Mouse (Mus musculus) frontal cortex, postnatal 10 days (tissue): ENCODE results near the gene Mgat3.

Experiments used
- DNase-seq, 2 experiments: peaks; one replicate each; pipeline ENCODE4 v3.0.0; 2022; ENCODE audit warnings: low spot score in 2 of 2, mixed read lengths in 1 of 2

The Mgat3 gene

DNA sequence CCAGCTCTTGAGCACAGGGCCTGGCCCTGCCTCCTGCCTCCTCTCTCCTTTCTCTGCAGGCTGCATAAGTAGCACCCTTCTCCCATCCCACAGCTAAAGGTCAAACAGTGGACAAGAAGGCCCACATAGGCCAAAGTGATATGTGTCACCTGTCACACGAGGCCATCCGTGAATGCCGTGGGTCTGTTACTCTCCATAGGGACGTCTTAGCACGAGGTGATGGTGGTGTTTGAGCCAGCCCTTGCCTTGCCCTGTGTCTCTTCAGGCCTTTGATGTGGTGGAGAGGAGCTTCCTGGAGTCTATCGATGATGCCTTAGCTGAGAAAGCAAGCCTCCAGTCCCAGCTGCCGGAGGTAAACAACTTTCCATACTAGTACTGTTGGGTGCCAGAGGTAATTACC is 24.0 kb upstream of the Mgat3 start:
- no peak for DNase-seq

DNA sequence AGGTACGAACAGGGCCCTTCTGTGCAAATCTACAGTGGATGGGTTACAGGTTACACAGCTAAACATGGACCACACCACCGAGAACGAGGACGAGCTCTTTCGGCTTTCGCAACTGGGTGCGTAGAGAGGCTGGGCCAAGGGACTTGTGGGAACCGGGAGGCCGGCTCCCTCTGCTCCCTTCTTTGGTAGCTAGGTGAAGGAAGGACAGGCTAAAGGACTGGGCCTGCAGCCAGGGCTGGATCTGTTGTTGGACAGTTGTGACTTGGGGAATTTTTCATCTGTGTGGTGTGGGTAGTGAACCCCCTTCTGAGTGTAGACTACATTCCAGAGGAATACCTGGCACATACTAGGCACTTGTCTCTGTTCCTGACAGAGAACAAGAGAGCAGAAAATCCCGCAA is 20.9 kb upstream of the Mgat3 start:
- DNase-seq = no peak

DNA sequence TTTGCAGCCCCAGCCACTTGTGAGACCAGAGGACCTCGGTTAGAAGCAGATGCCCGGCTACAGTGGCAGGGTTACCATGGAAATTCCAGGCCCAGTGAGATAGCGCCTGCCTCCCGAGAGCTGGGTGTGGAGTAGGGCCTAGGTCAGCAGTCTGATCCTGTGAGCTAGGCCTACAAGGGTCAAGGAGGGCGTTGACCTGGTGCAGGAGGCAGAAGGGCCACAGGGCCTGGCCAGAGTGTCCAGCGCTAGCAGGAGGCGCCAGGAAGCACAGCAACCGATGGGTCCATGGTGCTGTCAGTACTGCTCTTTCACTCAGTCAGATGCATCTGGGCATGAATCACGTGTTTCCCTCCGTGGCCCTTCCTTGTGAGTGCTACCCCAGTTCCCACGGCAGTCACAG is 19.8 kb upstream of the Mgat3 start:
- no peak for DNase-seq

DNA sequence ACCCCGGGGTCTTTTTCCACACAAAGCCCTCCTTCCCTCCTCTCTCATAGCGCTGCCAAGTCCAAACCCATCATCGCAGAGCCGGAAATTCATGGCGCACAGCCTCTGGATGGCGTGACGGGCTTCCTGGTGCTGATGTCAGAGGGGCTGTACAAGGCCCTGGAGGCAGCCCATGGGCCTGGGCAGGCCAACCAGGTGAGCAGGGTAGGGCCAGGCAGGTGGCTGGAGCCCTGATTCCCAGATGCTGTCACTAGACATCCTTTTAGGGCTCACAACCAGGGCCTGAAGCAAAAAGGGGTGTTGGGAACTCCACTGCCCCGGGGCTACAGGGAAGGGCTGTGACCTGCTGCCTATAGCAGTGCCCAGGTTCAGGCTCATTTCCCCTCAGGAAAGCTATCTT is 17.8 kb upstream of the Mgat3 start:
- DNase-seq = no peak

DNA sequence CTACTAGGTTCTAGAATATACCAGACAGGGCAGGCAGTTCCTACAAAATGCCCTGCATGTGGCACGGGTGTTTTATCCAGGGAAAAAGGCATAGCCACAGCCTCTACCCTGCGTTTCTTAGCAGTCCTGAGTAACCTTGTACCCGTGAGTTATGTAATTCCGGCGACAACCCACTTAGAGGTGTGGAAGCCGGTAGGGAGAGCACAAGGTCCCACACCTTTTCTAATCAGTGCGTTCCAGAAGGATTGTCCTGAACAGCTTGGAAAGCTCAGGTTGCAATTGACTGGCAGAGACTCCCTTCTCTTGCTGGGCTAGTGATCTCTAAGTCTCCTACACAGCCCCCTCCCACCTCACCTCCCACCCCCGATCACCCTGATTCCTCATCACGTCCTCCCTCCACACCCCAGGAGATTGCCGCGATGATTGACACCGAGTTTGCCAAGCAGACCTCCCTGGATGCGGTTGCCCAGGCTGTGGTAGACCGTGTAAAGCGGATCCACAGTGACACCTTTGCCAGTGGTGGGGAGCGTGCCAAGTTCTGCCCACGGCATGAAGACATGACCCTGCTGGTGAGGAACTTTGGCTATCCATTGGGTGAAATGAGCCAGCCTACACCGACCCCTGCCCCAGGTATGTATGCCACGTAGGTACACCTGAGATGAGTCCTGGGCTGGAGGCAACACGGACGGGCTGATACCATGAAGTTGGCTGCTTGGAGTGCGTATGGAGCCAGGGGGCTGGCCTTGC is 16.2 kb upstream of the Mgat3 start:
- DNase-seq = no peak

DNA sequence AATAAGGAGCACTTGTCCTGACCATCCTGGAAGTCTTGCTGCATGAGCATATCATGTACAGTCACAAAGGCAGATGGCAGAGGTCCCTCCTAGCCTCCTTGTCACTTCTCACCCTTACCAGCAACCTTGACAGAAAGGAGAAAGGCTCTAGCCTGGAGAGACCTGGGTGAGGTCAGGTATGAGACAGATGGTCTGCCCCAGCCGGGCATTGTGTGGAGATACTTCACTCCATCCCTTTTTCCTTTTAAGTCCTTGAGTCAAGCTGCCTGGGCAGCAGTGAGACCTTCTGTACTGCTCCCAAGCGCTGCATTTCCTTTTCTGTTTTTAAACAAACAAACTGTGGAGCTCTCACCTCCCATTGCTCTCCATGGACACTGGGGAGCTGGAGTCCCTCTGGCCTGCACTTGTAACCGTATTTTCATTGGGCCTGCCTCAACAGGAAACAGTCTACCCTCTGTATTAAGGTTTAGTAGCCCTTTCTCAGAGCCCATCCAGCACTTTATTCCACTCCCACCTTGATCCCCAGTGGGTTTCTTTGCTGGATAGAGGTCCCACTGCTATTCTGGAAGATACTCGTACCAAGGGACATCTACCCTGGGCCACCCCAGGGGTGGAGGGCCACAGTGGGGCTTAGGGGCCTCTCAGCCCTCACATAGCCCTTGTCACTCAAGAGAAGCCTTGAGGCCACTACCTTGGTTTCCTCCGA is 15.4 kb upstream of the Mgat3 start:
- DNase-seq = no peak

DNA sequence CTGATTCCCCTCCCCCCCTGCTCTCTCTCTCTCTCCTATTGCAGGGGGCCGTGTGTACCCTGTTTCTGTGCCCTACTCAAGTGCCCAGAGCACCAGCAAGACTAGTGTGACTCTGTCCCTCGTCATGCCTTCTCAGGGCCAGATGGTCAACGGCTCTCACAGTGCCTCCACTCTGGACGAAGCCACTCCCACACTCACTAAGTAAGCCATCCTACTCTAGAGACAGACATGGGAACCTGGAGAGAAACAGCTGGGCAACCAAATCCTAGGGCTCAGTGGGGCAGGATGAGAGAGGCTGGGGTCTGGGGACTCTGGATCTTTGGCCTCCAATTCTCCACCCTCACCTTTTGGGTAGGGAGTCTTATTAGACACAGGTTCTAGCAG is 14.8 kb upstream of the Mgat3 start:
- no peak for DNase-seq

DNA sequence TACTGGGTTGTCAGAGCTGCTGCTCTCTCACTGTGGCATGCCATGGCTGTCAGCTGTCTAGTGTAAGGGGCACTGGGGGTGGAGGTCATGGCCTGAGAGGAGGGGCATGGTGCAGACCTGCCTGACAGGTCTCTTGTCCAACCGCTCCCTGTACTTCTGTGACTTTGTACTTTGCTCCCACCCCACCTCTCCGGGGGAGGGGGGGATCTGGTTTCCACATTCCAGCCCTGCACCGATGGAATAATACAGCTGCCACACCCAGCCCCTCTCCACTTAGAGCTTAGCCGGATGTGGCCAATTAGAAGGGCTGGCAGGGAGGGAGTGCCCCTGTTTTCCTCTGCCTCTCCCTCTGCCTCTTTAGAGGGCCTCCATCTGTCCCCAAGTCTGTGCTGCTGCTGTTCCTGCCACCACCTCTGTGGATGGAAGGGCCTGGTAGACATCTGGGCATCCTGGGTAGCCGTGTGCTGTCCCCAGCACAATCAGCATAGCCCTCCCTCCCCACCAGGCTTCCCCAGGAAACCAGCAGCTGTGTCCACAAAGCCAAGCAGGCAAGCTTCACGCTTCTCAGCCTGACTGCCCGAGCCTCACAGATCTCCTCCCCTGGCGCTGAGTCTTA is 14.1 kb upstream of the Mgat3 start:
- no peak for DNase-seq

DNA sequence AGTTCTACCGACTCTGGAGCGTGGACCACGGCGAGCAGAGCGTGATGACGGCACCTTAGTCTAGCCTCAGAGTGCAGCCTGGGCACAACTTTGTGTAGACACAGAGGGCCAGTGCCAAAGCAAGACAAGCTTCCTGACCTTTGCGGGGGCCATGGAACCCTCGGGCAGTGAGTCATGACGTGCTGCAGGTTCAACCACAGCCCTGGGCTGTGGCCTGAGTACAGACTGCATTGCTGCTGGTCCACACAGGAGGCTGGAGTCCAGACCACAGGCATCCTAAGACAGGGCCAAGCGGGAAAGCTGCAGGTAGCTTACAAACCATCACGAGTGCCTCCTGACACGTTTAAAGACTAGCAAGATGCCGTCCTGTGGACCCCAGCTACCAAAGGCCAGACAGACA is 13.3 kb upstream of the Mgat3 start:
- DNase-seq = no peak

DNA sequence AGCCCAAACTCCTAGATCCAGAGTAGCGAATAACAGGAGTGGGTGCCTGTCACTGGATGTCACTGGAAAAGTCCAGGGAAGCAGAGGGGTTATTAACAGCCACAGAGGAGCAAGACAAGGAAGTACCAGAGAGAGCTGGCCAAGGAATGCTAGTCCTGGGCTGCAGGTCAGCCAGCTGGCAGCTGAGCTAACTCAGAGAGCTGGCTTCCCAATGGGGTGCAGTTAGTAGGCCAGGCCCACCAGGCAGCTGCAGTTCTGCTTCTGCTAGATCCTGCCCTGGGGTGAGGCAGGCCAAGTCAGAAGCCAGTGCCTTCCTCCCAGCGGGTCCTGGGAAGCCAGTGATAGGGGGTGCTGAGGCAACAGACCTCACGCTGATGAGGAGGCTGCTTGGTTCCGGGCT is 12.8 kb upstream of the Mgat3 start:
- DNase-seq = no peak

DNA sequence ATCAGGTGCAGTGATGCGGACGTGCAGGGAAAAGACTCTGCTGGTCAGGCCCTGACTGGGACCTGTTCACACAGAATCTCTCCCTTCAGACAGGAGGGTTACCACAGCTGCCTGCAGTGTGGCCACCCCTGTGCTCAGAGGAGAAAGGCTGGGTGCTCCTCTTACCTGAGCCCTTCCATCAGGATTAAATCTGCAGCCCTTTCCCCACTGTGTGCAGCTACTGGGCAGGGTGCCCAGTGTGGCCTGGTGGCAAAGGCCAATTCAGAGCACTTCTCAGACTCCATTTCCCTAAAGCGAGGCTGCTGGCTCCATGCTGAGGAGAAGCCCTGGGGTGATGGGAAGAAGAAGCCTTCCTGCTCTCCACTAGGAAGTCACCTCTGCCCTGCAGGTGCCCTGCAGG is 12.3 kb upstream of the Mgat3 start:
- DNase-seq = no peak

DNA sequence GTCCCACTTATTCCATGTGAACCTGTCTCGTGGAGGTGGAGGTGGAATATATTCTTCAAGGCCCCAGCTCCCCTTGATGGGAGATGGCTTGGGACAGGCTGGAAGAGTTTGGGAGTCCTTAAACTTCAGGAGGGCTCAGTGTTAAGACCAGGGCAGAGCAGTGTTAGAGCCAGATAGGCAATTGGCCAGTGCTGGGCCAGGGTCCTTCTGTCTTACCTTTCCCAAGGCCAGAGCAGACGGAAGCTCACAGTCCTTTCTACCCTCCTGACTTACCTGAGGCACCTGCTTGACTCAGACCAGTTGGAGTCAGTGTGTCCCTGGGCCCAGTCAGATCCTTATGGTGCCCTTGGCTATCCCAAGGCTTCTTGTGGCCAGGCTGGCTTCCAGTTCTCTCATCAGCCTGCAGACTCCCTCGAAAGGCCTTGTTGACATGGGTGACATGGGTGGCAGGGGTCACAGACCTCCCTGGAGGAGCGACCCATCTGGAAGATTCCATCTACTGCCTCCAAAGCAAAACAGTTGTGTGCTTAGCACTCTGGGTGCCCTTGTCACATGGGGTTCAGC is 11.0 kb upstream of the Mgat3 start:
- DNase-seq = no peak

DNA sequence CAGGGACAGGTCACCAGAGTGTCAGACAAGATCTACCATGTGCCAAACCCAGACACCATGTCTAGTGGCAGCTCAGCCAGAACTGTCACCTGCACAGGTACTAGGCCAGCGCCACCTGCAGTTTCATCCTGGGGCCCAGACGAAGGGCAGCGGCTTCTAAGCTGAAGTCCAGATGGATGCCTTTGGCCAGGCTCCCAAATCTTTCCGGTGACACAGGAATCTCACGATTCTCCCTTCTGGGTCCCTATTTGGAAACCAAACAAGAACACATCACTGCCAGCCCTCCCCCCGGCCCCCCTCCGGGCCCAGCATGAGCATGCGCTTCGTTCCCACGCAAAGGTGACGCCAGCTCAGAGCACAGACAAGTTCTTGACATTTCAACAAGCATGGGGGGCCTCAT is 10.2 kb upstream of the Mgat3 start:
- DNase-seq = peak; percentile 44 to 58

DNA sequence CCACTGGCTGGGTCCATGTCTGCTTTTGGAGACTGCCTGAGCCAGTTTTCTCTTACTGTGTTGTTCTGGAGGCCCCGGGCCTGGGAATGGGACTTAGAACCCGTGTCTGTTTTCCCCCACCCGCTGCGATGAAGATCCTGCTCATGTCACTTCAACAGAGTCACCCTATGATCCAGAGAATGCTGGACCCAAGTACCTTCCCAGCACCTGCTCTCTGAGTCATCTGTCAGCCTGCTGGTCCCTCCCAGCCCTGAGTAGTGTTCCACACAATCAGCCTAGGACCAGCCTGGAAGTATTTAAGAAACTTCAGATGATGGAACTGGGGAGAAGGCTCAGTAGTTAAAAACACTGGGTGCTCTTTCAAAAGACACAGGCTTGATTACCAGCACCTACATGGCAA is 9.8 kb upstream of the Mgat3 start:
- no peak for DNase-seq

DNA sequence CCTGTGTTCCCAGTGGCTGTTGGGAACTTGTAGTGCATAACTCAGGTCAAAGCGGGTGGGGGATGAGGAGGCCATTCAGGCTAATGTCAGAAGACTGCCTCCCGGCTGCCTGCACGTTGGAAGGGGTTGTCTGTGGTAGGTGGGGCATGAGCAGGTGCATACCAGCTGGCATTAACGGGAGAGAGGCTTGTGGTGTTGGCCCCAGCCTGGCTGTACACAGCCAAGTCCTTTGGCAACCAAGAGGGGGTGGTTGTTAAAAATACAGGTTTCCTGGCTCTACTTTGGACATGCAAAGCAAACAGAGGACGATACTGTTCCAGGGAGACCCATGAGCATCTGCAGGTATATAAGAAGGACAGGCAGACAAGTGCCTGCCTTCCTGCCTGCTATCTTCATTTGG is 8.1 kb upstream of the Mgat3 start:
- DNase-seq = no peak

DNA sequence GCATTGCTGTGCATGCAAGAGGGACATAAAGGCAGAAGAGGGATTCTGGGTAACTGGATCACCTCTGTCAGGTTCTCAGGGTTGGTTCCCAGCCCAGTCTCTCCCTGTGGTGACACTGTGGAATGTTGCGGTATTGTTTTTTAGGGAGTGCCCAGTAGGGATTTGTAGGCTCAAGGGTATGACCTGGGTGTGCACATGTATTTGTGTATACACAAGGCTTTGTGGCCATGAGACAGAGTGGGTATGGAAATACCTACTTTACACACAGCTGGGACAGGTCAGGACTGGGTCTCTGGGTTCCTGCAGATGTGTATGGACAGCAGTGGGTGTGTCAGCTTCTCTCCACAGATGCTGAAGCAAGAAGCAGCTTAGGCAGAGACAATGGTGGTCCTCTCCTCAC is 4.0 kb upstream of the Mgat3 start:
- no peak for DNase-seq

DNA sequence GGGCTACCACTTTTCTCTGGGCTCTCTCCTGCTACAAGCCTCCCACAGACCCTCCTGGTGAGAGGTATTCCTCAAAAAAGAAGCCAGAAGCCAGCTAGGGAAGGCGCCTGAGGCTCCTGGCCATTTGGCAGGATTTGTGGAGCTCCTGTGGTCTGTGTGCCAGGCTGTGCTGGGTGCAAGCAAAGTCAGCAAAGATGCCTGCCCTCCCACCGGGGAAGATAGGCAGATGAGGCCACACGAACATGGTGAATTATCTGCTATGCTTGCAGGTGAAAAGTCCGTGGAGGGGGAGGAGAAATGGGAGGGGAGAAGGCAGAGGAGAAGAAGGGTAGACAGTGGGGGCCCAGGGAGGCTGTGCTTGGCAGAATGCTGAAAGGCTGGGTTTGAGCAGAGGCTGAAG is 3.2 kb upstream of the Mgat3 start:
- no peak for DNase-seq

DNA sequence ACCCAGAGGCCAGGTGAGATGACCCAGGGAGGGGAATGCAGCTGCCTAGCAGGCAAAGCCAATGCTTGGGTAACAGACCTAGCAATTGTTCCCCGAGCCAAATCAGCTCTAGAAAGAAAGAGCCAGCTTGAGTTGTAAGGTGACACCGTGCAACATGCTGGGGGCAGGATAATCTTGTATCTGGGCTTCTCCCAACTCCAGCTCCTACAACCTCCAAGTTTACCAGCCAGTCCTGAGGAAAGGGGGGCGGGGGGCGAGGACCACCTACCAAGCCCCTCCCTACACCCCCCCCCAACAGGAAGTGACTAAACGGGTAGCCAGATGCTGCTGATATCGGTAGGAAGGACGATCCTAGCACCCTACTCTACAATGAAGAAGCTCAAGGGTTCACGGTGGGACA is 2.2 kb upstream of the Mgat3 start:
- no peak for DNase-seq

DNA sequence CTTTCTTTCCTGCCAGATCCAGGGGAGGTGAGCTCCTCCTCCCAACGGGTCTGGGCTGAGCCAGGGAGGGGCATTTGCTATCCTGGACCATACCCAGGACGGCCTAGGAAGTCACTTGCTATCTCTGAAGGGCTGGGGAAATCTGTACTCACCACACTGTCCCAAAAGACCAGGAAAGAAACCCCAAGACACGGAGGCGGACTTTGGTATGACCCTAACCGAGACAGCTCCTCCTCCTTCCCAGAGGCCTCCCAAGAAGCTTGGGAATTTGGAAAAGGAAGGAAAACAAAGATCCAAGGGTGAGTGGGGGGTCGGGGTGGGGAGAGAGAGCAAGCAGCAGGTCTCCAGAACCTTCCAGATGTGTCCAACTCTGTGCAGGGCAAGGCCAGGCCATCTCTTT is 1.7 kb upstream of the Mgat3 start:
- DNase-seq = no peak

DNA sequence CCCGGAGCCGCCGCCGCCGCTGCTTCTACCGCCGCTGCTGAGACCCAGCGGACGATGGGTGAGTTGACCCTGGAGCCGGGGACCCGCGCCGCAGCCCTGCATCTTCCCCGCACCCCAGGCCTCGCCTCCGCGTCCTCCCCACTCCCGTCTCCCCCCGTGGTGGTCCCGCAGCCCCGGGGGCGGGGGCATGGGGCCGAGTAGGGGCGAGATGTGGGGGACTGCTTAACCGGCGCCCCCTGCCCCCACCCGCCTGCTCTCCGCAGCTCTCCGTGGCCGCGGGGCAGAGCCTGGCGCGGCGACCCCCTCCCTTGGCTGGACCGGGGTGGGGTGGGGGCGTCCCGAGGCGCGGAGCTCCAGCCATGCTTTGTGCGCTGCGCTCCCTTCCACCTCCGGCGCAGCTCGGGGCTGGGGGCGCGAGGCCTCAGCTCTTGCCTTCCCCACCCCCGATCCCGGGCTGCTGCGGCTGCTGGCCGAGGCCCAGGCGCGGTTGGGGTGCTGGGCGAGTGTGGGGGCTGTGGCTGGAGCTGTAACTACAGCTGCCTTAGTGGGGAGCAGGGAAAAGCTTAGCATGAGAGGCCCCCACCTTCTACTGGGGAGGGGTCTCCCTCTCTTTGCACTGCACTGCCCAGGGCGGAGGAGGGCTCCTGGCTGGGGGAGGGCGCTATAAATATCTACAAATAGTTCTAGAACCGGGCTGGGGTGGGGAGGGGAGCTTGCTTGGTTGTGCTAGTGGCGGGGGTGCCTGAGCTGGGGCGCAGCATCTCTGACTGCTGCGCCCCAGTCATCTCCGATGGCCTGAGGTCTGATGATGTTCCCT is 468 bp downstream of the Mgat3 start:
- DNase-seq = peak in 1 of 2 experiments; percentile 58

DNA sequence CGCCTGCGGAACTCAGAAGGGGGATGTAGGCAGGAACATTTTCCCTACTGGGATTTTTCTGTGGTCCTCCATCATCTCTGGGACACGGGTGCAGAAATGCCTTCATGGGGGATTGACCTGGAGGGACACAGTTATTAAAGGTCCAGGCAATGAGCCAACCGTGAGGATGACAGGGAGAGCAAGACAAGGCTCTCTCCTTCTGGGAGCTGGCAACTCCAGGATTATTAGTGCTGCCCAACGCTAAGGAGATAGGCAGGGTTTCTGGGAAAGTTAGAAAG is 1.0 kb downstream of the Mgat3 start:
- no peak for DNase-seq

DNA sequence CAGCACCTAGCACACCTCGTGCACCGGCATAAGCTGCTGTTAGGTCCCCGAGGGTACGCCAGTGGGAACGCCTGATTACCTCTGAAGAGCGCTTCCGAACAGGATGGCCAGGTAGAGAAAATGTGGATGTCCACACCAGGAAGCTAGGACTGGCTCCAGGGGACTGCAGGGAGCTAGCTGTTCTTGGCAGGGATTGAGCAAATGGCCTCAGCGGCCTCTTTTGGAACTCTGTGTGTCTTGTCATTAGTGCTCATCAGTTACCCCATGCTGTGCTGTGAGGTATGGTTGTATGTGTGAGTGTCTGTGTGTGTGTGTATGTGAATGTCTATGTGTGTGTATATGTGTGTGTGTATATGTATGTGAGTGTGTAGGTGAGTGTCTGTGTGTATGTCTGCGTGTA is 1.8 kb downstream of the Mgat3 start:
- DNase-seq = no peak
